In genomic region chr11:102437120-102438061, GRCm38 (mm10) we compare ENCODE assay signal across 8 mouse cellular contexts. TPM values are rescaled to one million over a fixed set of nuclear protein-coding genes. Genes with fewer than 3 reads are reported as not detected.
A peak's percentile ranks its signal among the peaks of the same experiment; 100 is the strongest.
DNase-seq lines count a peak whose midpoint lies in the region; ATAC-seq and TF ChIP-seq lines count a peak whose summit lies in the region.

No protein-coding gene starts in this region.

- TF ChIP-seq CTCF in kidney, postnatal 0 days (IDR thresholded peaks at IDR 0.05; ENCODE audit: low read depth), result peak; percentile 52; the same call in 1 of the 2 replicates

- H3K4me1 ChIP-seq in embryonic facial prominence, embryonic 12.5 days, result peaks cover 22% of the 10 kb centered on the region
- H3K4me1 ChIP-seq in heart, embryonic 12.5 days (replicated peaks), result peaks cover 20% of the 10 kb centered on the region
- peaks cover 12% of the 10 kb centered on the region for H3K4me1 ChIP-seq in kidney, postnatal 0 days (replicated peaks; ENCODE audit: insufficient read depth, low read length)
- H3K4me1 ChIP-seq in liver, embryonic 15.5 days (replicated peaks), result peaks cover 25% of the 10 kb centered on the region
- peaks cover 17% of the 10 kb centered on the region for H3K4me1 ChIP-seq in neural tube, embryonic 11.5 days (ENCODE audit: control insufficient read depth, insufficient read depth, low read length)

- ATAC-seq in embryonic facial prominence, embryonic 12.5 days (ENCODE audit: insufficient number of reproducible peaks, insufficient read depth, low FRiP score, low TSS enrichment), result peak; percentile 10; the same call in 1 of the 2 replicates
- 0 out of 2 replicates have a peak, but pooled peaks have one; percentile 22 for ATAC-seq in heart, embryonic 12.5 days (ENCODE audit: insufficient number of reproducible peaks, low FRiP score)
- ATAC-seq in kidney, postnatal 0 days (replicated peaks; ENCODE audit: low FRiP score, low read depth), result peak; percentile 36
- no peak for ATAC-seq in liver, embryonic 15.5 days (ENCODE audit: insufficient read depth)
- ATAC-seq in neural tube, embryonic 11.5 days (ENCODE audit: insufficient read depth, low FRiP score, low TSS enrichment), result peak; percentile 55; the same call in 1 of the 2 replicates

- peaks cover 12% of the 10 kb centered on the region; the same call in 1 of the 2 replicates for H3K27me3 ChIP-seq in embryonic facial prominence, embryonic 12.5 days
- peaks cover 8% of the 10 kb centered on the region; the same call in 1 of the 2 replicates for H3K27me3 ChIP-seq in heart, embryonic 12.5 days (replicated peaks)
- H3K27me3 ChIP-seq in kidney, postnatal 0 days (ENCODE audit: insufficient read depth, low read length), result no peaks in the 10 kb centered on the region
- peaks cover 77% of the 10 kb centered on the region for H3K27me3 ChIP-seq in liver, embryonic 15.5 days
- 0 out of 2 replicates have a peak, but pooled peaks cover 4% of the 10 kb centered on the region for H3K27me3 ChIP-seq in neural tube, embryonic 11.5 days (ENCODE audit: control insufficient read depth, insufficient read depth, low read length)

- H3K27ac ChIP-seq in embryonic facial prominence, embryonic 12.5 days, result peak overlapping the region; percentile 12; the same call in 1 of the 2 replicates
- peak overlapping the region; percentile 14 for H3K27ac ChIP-seq in heart, embryonic 12.5 days (ENCODE audit: poor library complexity, severe bottlenecking)
- H3K27ac ChIP-seq in kidney, postnatal 0 days, result peak overlapping the region; percentile 54
- H3K27ac ChIP-seq in liver, embryonic 15.5 days (replicated peaks), result no peak overlapping the region
- H3K27ac ChIP-seq in neural tube, embryonic 11.5 days (ENCODE audit: low read depth, low read length), result peak overlapping the region; percentile 63

- H3K9me3 ChIP-seq in embryonic facial prominence, embryonic 12.5 days, result no peaks in the 10 kb centered on the region
- no peaks in the 10 kb centered on the region for H3K9me3 ChIP-seq in heart, embryonic 12.5 days (replicated peaks)
- H3K9me3 ChIP-seq in kidney, postnatal 0 days (replicated peaks; ENCODE audit: low read length), result no peaks in the 10 kb centered on the region
- no peaks in the 10 kb centered on the region for H3K9me3 ChIP-seq in liver, embryonic 15.5 days (replicated peaks)
- no peaks in the 10 kb centered on the region for H3K9me3 ChIP-seq in neural tube, embryonic 11.5 days (ENCODE audit: control insufficient read depth, low read length)

- H3K36me3 ChIP-seq in embryonic facial prominence, embryonic 12.5 days, result peaks cover 77% of the 10 kb centered on the region
- H3K36me3 ChIP-seq in heart, embryonic 12.5 days, result peaks cover 72% of the 10 kb centered on the region
- H3K36me3 ChIP-seq in kidney, postnatal 0 days (ENCODE audit: insufficient read depth, low read length), result peaks cover 34% of the 10 kb centered on the region
- peaks cover 15% of the 10 kb centered on the region for H3K36me3 ChIP-seq in liver, embryonic 15.5 days (replicated peaks)
- H3K36me3 ChIP-seq in neural tube, embryonic 11.5 days (ENCODE audit: control insufficient read depth, insufficient read depth, low read length), result peaks cover 15% of the 10 kb centered on the region

- WGBS in embryonic facial prominence, embryonic 12.5 days, result 4% methylated on average over 86 of the region's 87 CpGs
- WGBS in heart, embryonic 12.5 days, result 9% methylated on average over 87 of the region's 87 CpGs
- WGBS in kidney, postnatal 0 days, result 15% methylated on average over 71 of the region's 87 CpGs
- WGBS in liver, embryonic 15.5 days (ENCODE audit: insufficient replicate concordance), result 29% methylated on average over 87 of the region's 87 CpGs
- 3% methylated on average over 78 of the region's 87 CpGs for WGBS in neural tube, embryonic 11.5 days

- peak overlapping the region; percentile 34 for H3K4me3 ChIP-seq in embryonic facial prominence, embryonic 12.5 days
- H3K4me3 ChIP-seq in heart, embryonic 12.5 days, result peak overlapping the region; percentile 54
- peak overlapping the region; percentile 42 for H3K4me3 ChIP-seq in kidney, postnatal 0 days (replicated peaks; ENCODE audit: low read depth, low read length)
- peak overlapping the region; percentile 51 for H3K4me3 ChIP-seq in liver, embryonic 15.5 days (replicated peaks)
- H3K4me3 ChIP-seq in neural tube, embryonic 11.5 days (ENCODE audit: low read depth, low read length), result peak overlapping the region; percentile 36

- peak overlapping the region; percentile 49 for H3K9ac ChIP-seq in embryonic facial prominence, embryonic 12.5 days
- H3K9ac ChIP-seq in heart, embryonic 12.5 days, result peak overlapping the region; percentile 71
- peak overlapping the region; percentile 64 for H3K9ac ChIP-seq in kidney, postnatal 0 days (ENCODE audit: low read depth, low read length)
- H3K9ac ChIP-seq in liver, embryonic 15.5 days, result no peak overlapping the region
- H3K9ac ChIP-seq in neural tube, embryonic 11.5 days (ENCODE audit: low read length), result peak overlapping the region; percentile 43

- H3K4me2 ChIP-seq in embryonic facial prominence, embryonic 12.5 days (replicated peaks), result peak overlapping the region; percentile 79
- peak overlapping the region; percentile 93 for H3K4me2 ChIP-seq in heart, embryonic 12.5 days
- H3K4me2 ChIP-seq in kidney, postnatal 0 days (ENCODE audit: low read length), result peak overlapping the region; percentile 93
- H3K4me2 ChIP-seq in liver, embryonic 15.5 days, result peak overlapping the region; percentile 80
- peak overlapping the region; percentile 79 for H3K4me2 ChIP-seq in neural tube, embryonic 11.5 days (ENCODE audit: low read depth)

- DNase-seq in urinary bladder, postnatal 14 days (ENCODE audit: low spot score), result peak; percentile 68
- DNase-seq in urinary bladder, postnatal 10 days (ENCODE audit: low spot score), result no peak
- DNase-seq in kidney, postnatal 0 days (ENCODE audit: low spot score), result peak; percentile 80
- DNase-seq in neural tube, embryonic 11.5 days (ENCODE audit: low spot score), result peak; percentile 75
- DNase-seq in B cell, adult 2 months, result no peak

RNA-seq across cellular contexts. Expression of gene Grn, which starts 7.3 kb away (rescaled TPM):
- polyA plus RNA-seq in embryonic facial prominence, embryonic 12.5 days (2016; fragmentation: Nextera tagmentation; extraction: Ambion mirVana), result 116 and 126 TPM in 2 replicates
- 189 and 191 TPM in 2 replicates for polyA plus RNA-seq in heart, embryonic 12.5 days (2016; fragmentation: Nextera tagmentation; extraction: Ambion mirVana)
- polyA plus RNA-seq in kidney, postnatal 0 days (2015; fragmentation: Nextera tagmentation; extraction: Ambion mirVana), result 191 and 209 TPM in 2 replicates
- 94.8 and 121 TPM in 2 replicates for polyA plus RNA-seq in liver, embryonic 15.5 days (2015; fragmentation: Nextera tagmentation; extraction: Ambion mirVana)
- 54.2 and 54.8 TPM in 2 replicates for polyA plus RNA-seq in neural tube, embryonic 11.5 days (2014; fragmentation: Nextera tagmentation; extraction: Ambion mirVana)

RNA-seq across cellular contexts. Expression of gene Fam171a2, which starts 10.1 kb away (rescaled TPM):
- polyA plus RNA-seq in embryonic facial prominence, embryonic 12.5 days (2016; fragmentation: Nextera tagmentation; extraction: Ambion mirVana), result 13.5 and 15.3 TPM in 2 replicates
- 4.5 and 5.6 TPM in 2 replicates for polyA plus RNA-seq in heart, embryonic 12.5 days (2016; fragmentation: Nextera tagmentation; extraction: Ambion mirVana)
- 5.9 and 6.4 TPM in 2 replicates for polyA plus RNA-seq in kidney, postnatal 0 days (2015; fragmentation: Nextera tagmentation; extraction: Ambion mirVana)
- polyA plus RNA-seq in liver, embryonic 15.5 days (2015; fragmentation: Nextera tagmentation; extraction: Ambion mirVana), result 0.28 and 0.61 TPM in 2 replicates
- polyA plus RNA-seq in neural tube, embryonic 11.5 days (2014; fragmentation: Nextera tagmentation; extraction: Ambion mirVana), result 11.6 and 12.0 TPM in 2 replicates

RNA-seq across cellular contexts. Expression of gene Slc25a39, which starts 29.6 kb away (rescaled TPM):
- 188 and 189 TPM in 2 replicates for polyA plus RNA-seq in embryonic facial prominence, embryonic 12.5 days (2016; fragmentation: Nextera tagmentation; extraction: Ambion mirVana)
- polyA plus RNA-seq in heart, embryonic 12.5 days (2016; fragmentation: Nextera tagmentation; extraction: Ambion mirVana), result 253 and 260 TPM in 2 replicates
- polyA plus RNA-seq in kidney, postnatal 0 days (2015; fragmentation: Nextera tagmentation; extraction: Ambion mirVana), result 352 and 383 TPM in 2 replicates
- polyA plus RNA-seq in liver, embryonic 15.5 days (2015; fragmentation: Nextera tagmentation; extraction: Ambion mirVana), result 451 and 525 TPM in 2 replicates
- polyA plus RNA-seq in neural tube, embryonic 11.5 days (2014; fragmentation: Nextera tagmentation; extraction: Ambion mirVana), result 174 and 184 TPM in 2 replicates

RNA-seq across cellular contexts. Expression of gene Itga2b, which starts 32.5 kb away (rescaled TPM):
- polyA plus RNA-seq in embryonic facial prominence, embryonic 12.5 days (2016; fragmentation: Nextera tagmentation; extraction: Ambion mirVana), result 6.8 and 8.3 TPM in 2 replicates
- 16.5 and 22.5 TPM in 2 replicates for polyA plus RNA-seq in heart, embryonic 12.5 days (2016; fragmentation: Nextera tagmentation; extraction: Ambion mirVana)
- 12.1 and 12.9 TPM in 2 replicates for polyA plus RNA-seq in kidney, postnatal 0 days (2015; fragmentation: Nextera tagmentation; extraction: Ambion mirVana)
- 26.9 and 35.1 TPM in 2 replicates for polyA plus RNA-seq in liver, embryonic 15.5 days (2015; fragmentation: Nextera tagmentation; extraction: Ambion mirVana)
- polyA plus RNA-seq in neural tube, embryonic 11.5 days (2014; fragmentation: Nextera tagmentation; extraction: Ambion mirVana), result 5.3 and 6.1 TPM in 2 replicates

RNA-seq across cellular contexts. Expression of gene Rundc3a, which starts 44.2 kb away (rescaled TPM):
- 15.9 and 20.4 TPM in 2 replicates for polyA plus RNA-seq in embryonic facial prominence, embryonic 12.5 days (2016; fragmentation: Nextera tagmentation; extraction: Ambion mirVana)
- polyA plus RNA-seq in heart, embryonic 12.5 days (2016; fragmentation: Nextera tagmentation; extraction: Ambion mirVana), result 1.7 and 1.8 TPM in 2 replicates
- polyA plus RNA-seq in kidney, postnatal 0 days (2015; fragmentation: Nextera tagmentation; extraction: Ambion mirVana), result 7.0 and 9.2 TPM in 2 replicates
- polyA plus RNA-seq in liver, embryonic 15.5 days (2015; fragmentation: Nextera tagmentation; extraction: Ambion mirVana), result 2.2 and 2.4 TPM in 2 replicates
- 46.7 and 51.5 TPM in 2 replicates for polyA plus RNA-seq in neural tube, embryonic 11.5 days (2014; fragmentation: Nextera tagmentation; extraction: Ambion mirVana)

Comparison
In these comparisons a context has a peak if more than half of its experiments do, and no peak if none do; other contexts are left out.
1. DNase-seq: peak in urinary bladder, postnatal 14 days (single experiment), kidney, postnatal 0 days (single experiment) and neural tube, embryonic 11.5 days (single experiment); none in urinary bladder, postnatal 10 days (single experiment) and B cell, adult 2 months (0 of 2).
2. Peak in every context shown above with its lines, with median percentiles within 50 percentile points of each other: H3K4me2 ChIP-seq and H3K4me3 ChIP-seq.